ENCODE assay signal across 8 mouse cellular contexts in genomic region chr2:118972687-118973376, GRCm38 (mm10). TPM values are rescaled to one million over a fixed set of nuclear protein-coding genes. Genes with fewer than 3 reads are reported as not detected.
DNase-seq lines count a peak whose midpoint lies in the region; ATAC-seq and TF ChIP-seq lines count a peak whose summit lies in the region.

No protein-coding gene starts in this region.

- peak; percentile 86 for DNase-seq in 3T3-L1 (ENCODE audit: low read depth, low spot score)
- peak; percentile 92 for DNase-seq in adrenal gland, postnatal 36 days
- peak; percentile 88 to 90 for DNase-seq in heart, adult 18-20 months
- DNase-seq in kidney, adult 2 months: peak; percentile 89
- peak; percentile 92 for DNase-seq in limb, embryonic 11.5 days (ENCODE audit: low spot score)

- H3K9ac ChIP-seq in embryonic facial prominence, embryonic 12.5 days: peak overlapping the region; percentile 55
- peak overlapping the region; percentile 49; the same call in 1 of the 2 replicates for H3K9ac ChIP-seq in limb, embryonic 11.5 days (ENCODE audit: low read length)
- peak overlapping the region; percentile 59 for H3K9ac ChIP-seq in midbrain, embryonic 13.5 days (replicated peaks)

- no peaks in the 10 kb centered on the region for H3K9me3 ChIP-seq in embryonic facial prominence, embryonic 12.5 days
- no peaks in the 10 kb centered on the region for H3K9me3 ChIP-seq in limb, embryonic 11.5 days (ENCODE audit: control insufficient read depth, low read length)
- H3K9me3 ChIP-seq in midbrain, embryonic 13.5 days: no peaks in the 10 kb centered on the region

- H3K36me3 ChIP-seq in embryonic facial prominence, embryonic 12.5 days: no peaks in the 10 kb centered on the region
- no peaks in the 10 kb centered on the region for H3K36me3 ChIP-seq in kidney, adult 2 months (ENCODE audit: control insufficient read depth, insufficient read depth, low read length)
- H3K36me3 ChIP-seq in limb, embryonic 11.5 days (ENCODE audit: control insufficient read depth, insufficient read depth, low read length): no peaks in the 10 kb centered on the region
- H3K36me3 ChIP-seq in midbrain, embryonic 13.5 days: no peaks in the 10 kb centered on the region
- H3K36me3 ChIP-seq in small intestine, adult 2 months (ENCODE audit: control insufficient read depth, insufficient read depth, low read length): no peaks in the 10 kb centered on the region

- ATAC-seq in embryonic facial prominence, embryonic 12.5 days (ENCODE audit: insufficient number of reproducible peaks, insufficient read depth, low FRiP score, low TSS enrichment): peak; percentile 62
- ATAC-seq in limb, embryonic 11.5 days (ENCODE audit: insufficient number of reproducible peaks, low FRiP score, low TSS enrichment, low read depth): peak; percentile 79
- peak; percentile 83 for ATAC-seq in midbrain, embryonic 13.5 days

- H3K4me3 ChIP-seq in embryonic facial prominence, embryonic 12.5 days: peak overlapping the region; percentile 36
- H3K4me3 ChIP-seq in kidney, adult 2 months (ENCODE audit: insufficient read depth, low read depth, low read length): peak overlapping the region; percentile 43
- H3K4me3 ChIP-seq in limb, embryonic 11.5 days (ENCODE audit: low read depth, low read length): peak overlapping the region; percentile 27
- peak overlapping the region; percentile 39 for H3K4me3 ChIP-seq in midbrain, embryonic 13.5 days (replicated peaks)
- peak overlapping the region; percentile 58 for H3K4me3 ChIP-seq in small intestine, adult 2 months (ENCODE audit: low read depth, low read length)

- peaks cover 44% of the 10 kb centered on the region for H3K27me3 ChIP-seq in embryonic facial prominence, embryonic 12.5 days
- H3K27me3 ChIP-seq in kidney, adult 2 months (replicated peaks; ENCODE audit: control insufficient read depth, insufficient read depth, low read length): no peaks in the 10 kb centered on the region
- peaks cover 30% of the 10 kb centered on the region for H3K27me3 ChIP-seq in limb, embryonic 11.5 days (ENCODE audit: control insufficient read depth, insufficient read depth, low read length)
- peaks cover 53% of the 10 kb centered on the region for H3K27me3 ChIP-seq in midbrain, embryonic 13.5 days
- peaks cover 22% of the 10 kb centered on the region for H3K27me3 ChIP-seq in small intestine, adult 2 months (ENCODE audit: control insufficient read depth, insufficient read depth, low read length)

- no peaks in the 10 kb centered on the region for H3K4me1 ChIP-seq in embryonic facial prominence, embryonic 12.5 days
- peaks cover 6% of the 10 kb centered on the region; the same call in 1 of the 2 replicates for H3K4me1 ChIP-seq in kidney, adult 2 months (ENCODE audit: control insufficient read depth, insufficient read depth, low read length)
- H3K4me1 ChIP-seq in limb, embryonic 11.5 days (ENCODE audit: control insufficient read depth, insufficient read depth, low read length): 0 out of 2 replicates have a peak, but pooled peaks cover 4% of the 10 kb centered on the region
- peaks cover 18% of the 10 kb centered on the region for H3K4me1 ChIP-seq in midbrain, embryonic 13.5 days (replicated peaks)
- H3K4me1 ChIP-seq in small intestine, adult 2 months (ENCODE audit: control insufficient read depth, insufficient read depth, insufficient read length, low read length): peaks cover 4% of the 10 kb centered on the region

- TF ChIP-seq POLR2A in kidney, adult 2 months (IDR thresholded peaks at IDR 0.05; ENCODE audit: low read depth, low read length): no peak
- no peak for TF ChIP-seq POLR2A in small intestine, adult 2 months (IDR thresholded peaks at IDR 0.05; ENCODE audit: low read depth, low read length)

- H3K4me2 ChIP-seq in embryonic facial prominence, embryonic 12.5 days (replicated peaks): peak overlapping the region; percentile 74
- peak overlapping the region; percentile 63 for H3K4me2 ChIP-seq in limb, embryonic 11.5 days (ENCODE audit: low read depth, severe bottlenecking)
- peak overlapping the region; percentile 73 for H3K4me2 ChIP-seq in midbrain, embryonic 13.5 days (replicated peaks)

- H3K27ac ChIP-seq in embryonic facial prominence, embryonic 12.5 days: no peak overlapping the region
- no peak overlapping the region for H3K27ac ChIP-seq in kidney, adult 2 months (ENCODE audit: insufficient read depth, low read depth, low read length)
- no peak overlapping the region for H3K27ac ChIP-seq in limb, embryonic 11.5 days (replicated peaks; ENCODE audit: low read depth, low read length)
- H3K27ac ChIP-seq in midbrain, embryonic 13.5 days: no peak overlapping the region
- H3K27ac ChIP-seq in small intestine, adult 2 months (ENCODE audit: insufficient read depth, low read depth, low read length): no peak overlapping the region

- under 1% methylated on average over 33 of the region's 33 CpGs for WGBS in embryonic facial prominence, embryonic 12.5 days
- 1% methylated on average over 33 of the region's 33 CpGs for WGBS in kidney, adult 2 months
- 1% methylated on average over 33 of the region's 33 CpGs for WGBS in limb, embryonic 11.5 days
- 1% methylated on average over 33 of the region's 33 CpGs for WGBS in midbrain, embryonic 13.5 days
- 1% methylated on average over 33 of the region's 33 CpGs for WGBS in small intestine, adult 2 months

- peak; percentile 73 for TF ChIP-seq CTCF in kidney, adult 2 months (conservative IDR thresholded peaks at IDR 0.05; ENCODE audit: insufficient read depth, insufficient read length, low read depth, low read length)
- peak; percentile 79 for TF ChIP-seq CTCF in small intestine, adult 2 months (IDR thresholded peaks at IDR 0.05; ENCODE audit: extremely low read depth, insufficient read length, insufficient replicate concordance, low read depth, low read length)

RNA-seq across cellular contexts. Expression of gene Chst14, which starts 46.5 kb away (rescaled TPM):
- total RNA-seq in adrenal gland, postnatal 36 days (2021): 10 to 100 TPM in 1 of 2 experiments, 1 to 10 TPM in 1; 9.7 to 15.0 TPM
- 48.1 and 51.0 TPM in 2 replicates for polyA plus RNA-seq in embryonic facial prominence, embryonic 12.5 days (2016; fragmentation: Nextera tagmentation; extraction: Ambion mirVana)
- 1 to 10 TPM; 6.9 to 7.9 TPM for total RNA-seq in heart, adult 18-20 months (2021)
- 7.4 and 8.0 TPM in 2 replicates for polyA plus RNA-seq in kidney, adult 2 months (2012; rRNA removed)
- 34.9 and 35.5 TPM in 2 replicates for polyA plus RNA-seq in limb, embryonic 11.5 days (2014; fragmentation: Nextera tagmentation; extraction: Ambion mirVana)
- polyA plus RNA-seq in midbrain, embryonic 13.5 days (2015; fragmentation: Nextera tagmentation; extraction: Ambion mirVana): 6.2 and 6.6 TPM in 2 replicates
- 3.8 and 4.0 TPM in 2 replicates for polyA plus RNA-seq in small intestine, adult 2 months (2012; rRNA removed)

RNA-seq across cellular contexts. Expression of gene Ccdc32, which starts 56.4 kb away (rescaled TPM):
- total RNA-seq in adrenal gland, postnatal 36 days (2021): 10 to 100 TPM; 16.7 to 18.8 TPM
- 22.6 and 23.3 TPM in 2 replicates for polyA plus RNA-seq in embryonic facial prominence, embryonic 12.5 days (2016; fragmentation: Nextera tagmentation; extraction: Ambion mirVana)
- 10 to 100 TPM; 10.3 to 12.1 TPM for total RNA-seq in heart, adult 18-20 months (2021)
- 9.5 and 11.9 TPM in 2 replicates for polyA plus RNA-seq in kidney, adult 2 months (2012; rRNA removed)
- 19.8 and 20.7 TPM in 2 replicates for polyA plus RNA-seq in limb, embryonic 11.5 days (2014; fragmentation: Nextera tagmentation; extraction: Ambion mirVana)
- 30.7 and 31.9 TPM in 2 replicates for polyA plus RNA-seq in midbrain, embryonic 13.5 days (2015; fragmentation: Nextera tagmentation; extraction: Ambion mirVana)
- polyA plus RNA-seq in small intestine, adult 2 months (2012; rRNA removed): 3.9 and 10.0 TPM in 2 replicates
